Mouse (Mus musculus) frontal cortex, postnatal 14 days (tissue): Measurements from ENCODE around the gene Dennd5a.
"Not testable (repeated sequence)": the region's sequence is repeated elsewhere in the genome, so short reads cannot be mapped to it uniquely, and the experiment has no call there.

Source experiments
- DNase-seq, 2 experiments: peaks; one replicate each; pipeline ENCODE4 v3.0.0; 2022; ENCODE audit warnings: low spot score in 2 of 2

Gene Dennd5a

GRCm38 (mm10) chr7:109959716-109960612, at the start of gene Dennd5a:
TSS of gene Dennd5a (minus strand) at chr7:109960470.
- peak; percentile 70 to 71 for DNase-seq

DNA sequence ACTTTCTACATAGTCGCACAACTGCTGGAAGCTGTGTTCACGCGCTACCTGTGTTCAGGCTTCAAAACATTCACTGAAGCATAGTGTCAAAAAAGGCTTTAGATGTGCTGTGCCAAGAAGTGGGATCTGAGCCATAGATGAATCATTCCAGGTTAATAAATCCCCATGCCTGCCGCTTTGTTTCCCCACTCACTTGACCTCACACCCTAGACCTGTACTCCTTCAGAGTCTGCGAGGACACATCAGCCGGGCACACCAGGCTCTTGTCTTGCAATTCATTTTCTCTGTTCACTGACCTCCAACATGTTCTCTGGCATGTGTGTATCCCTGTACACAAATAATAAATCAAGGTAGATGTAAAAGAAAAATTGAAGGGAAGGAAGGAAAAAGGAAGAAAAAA, 48.8 kb upstream of the Dennd5a start:
- no peak for DNase-seq

- DNase-seq, result no peak
Measured at GRCm38 (mm10) chr7:110008513-110008912, 48.2 kb upstream of the Dennd5a start.

DNA sequence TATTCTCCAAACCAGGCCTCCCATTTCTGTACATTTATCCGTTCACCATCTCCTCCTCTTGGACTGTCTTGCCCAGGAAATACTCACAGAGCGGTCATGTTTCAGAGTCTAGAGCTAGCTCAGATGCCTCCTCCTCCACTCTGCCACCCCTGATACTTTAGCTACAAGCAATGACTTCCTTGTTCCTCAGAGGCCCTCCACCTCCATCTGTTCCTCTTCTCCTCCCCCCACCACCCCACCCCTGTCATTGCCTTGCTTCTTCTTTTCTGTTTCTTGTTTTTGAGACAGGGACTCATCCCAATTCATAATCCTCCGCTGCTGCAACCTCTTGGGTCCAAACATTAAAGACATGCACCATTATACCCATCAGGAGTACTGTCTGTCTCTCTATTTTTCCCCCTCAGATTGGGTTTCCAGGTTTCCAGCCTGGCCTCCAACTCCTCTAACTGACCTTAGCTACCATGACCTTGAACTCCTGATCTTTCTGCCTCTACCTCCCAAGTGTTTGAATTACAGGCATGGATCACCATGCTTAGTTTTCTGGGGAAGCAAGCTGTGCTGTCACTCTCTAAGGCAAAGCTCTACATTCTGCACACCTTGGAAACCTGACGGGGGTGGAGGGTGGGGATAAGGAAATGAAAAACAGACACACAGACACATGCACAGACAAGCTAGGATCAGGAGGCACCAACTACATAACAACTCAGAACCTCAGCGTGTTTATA, 46.4 kb upstream of the Dennd5a start:
- no peak for DNase-seq

DNA sequence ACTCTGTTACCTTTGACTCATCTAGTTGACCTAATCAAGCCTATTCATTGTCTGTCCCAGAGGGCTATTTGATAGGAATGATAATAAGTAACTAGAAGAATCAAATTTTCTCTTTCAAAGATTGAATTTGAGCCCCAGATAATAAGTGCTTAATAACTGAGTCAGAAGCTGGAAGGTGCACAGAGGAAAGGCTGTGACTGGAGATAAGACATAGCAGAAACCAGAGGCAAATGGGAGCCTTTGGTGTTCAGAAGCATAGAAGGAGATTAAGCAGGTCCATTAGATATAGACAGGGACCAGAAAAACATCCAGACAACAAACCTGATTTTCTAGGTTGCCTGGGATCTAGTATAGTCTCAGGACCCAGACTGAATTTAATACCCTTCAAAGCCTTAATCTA, 45.7 kb upstream of the Dennd5a start:
- no peak for DNase-seq

GRCm38 (mm10) chr7:110002968-110003367, 42.7 kb upstream of the Dennd5a start:
- DNase-seq, result peak in 1 of 2 experiments; percentile 10

GRCm38 (mm10) chr7:110002092-110002491, 41.8 kb upstream of the Dennd5a start:
- DNase-seq, result no peak

DNA sequence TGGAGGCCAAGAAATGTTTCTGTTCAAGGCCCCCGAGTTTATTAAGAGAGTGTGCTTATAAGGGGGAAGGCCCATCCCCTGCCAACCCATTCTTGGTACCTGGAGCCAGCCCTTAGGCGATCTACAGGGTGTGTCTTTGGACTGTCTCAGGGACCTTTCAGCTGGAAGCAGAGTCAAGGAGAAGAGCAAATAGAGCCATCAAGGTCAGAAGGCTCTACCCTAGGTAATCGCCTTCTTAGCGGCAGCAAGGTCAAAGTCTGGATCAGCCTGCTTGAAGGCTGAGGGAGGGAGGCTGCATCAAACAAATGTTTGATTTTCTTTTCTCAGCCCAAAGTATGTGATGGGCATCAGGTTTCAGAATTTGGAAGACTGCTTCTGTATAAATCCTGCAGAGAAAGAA, 38.1 kb upstream of the Dennd5a start:
- no peak for DNase-seq

- no peak for DNase-seq
Measured at GRCm38 (mm10) chr7:109993157-109993959, 33.1 kb upstream of the Dennd5a start.

DNA sequence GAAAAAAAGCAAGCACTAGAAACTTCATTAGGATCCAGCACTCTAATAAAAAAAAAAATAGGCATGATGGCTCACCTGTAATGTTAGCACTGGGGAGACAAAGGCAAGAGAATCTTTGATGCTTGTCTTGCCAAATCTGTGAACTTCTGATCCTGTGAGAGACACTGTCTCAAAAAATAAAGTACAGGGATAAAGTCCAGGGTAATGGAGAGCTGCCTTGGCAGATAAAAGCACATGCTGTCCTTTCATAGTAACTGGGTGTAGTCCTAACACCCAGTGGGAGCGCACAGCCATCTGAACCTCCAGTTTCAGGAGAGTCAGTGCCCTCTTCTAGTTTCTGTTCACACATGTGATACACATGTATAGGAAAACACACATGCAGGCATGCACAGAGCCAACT, 31.0 kb upstream of the Dennd5a start:
- DNase-seq, result no peak

- not testable (repeated sequence) for DNase-seq
Measured at GRCm38 (mm10) chr7:109986775-109987174, 26.5 kb upstream of the Dennd5a start, which contains the start of gene Tmem41b. TSS of gene Tmem41b (minus strand) at chr7:109986929.

DNA sequence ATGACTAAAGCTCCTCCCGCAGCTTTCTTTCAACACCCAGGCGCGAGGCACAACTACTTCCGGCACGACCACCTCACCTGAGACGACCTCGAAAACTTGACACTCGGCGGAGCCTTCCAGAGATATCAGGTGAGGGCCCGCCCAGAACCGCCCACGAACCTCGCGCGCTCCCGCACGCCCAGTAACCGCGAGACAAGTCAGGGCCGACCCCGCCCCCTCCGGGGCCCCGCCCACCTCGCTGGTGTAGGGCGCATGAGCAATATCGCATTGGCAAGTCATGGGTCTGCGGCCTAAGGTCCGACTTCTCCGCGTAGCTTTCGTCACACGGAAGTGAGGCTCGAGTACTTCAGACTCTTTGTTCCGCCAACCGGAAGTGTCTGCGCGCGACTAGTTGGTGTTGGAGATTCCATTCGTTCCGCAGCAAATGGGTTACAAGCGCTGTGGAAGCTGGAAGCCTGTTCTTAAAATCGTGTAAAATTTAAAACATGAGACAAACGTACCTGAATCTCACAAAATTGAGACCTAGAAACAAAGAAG, 25.9 kb upstream of the Dennd5a start:
- peak; percentile 99 for DNase-seq

- peak in 1 of 2 experiments; percentile 32 for DNase-seq
Measured at GRCm38 (mm10) chr7:109985661-109986132, 25.4 kb upstream of the Dennd5a start.

- DNase-seq, result not testable (repeated sequence)
Measured at GRCm38 (mm10) chr7:109984608-109985007, 24.3 kb upstream of the Dennd5a start.

GRCm38 (mm10) chr7:109977131-109977530, 16.9 kb upstream of the Dennd5a start:
- not testable (repeated sequence) for DNase-seq

- no peak for DNase-seq
Measured at GRCm38 (mm10) chr7:109975966-109976715, 15.9 kb upstream of the Dennd5a start.

DNA sequence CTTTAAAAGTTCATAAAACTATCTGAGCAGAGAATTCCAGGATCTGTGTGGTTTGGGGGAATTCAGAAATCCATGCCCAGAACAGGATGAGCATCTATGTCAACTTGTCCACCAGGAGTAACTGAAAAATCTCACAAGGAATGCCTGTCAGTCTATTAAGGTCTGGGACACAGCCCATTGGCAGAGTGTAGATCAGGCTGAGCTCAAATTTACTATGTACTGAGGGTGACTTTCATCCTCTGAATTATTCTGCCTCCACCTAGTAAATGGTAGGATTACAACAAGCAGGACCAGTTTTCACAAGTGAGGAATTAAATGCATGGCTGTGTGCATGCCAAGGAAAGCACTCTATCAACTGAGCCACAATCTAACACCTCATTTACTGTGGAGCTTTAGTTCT, 9.3 kb upstream of the Dennd5a start:
- DNase-seq, result no peak

- DNase-seq, result no peak
Measured at GRCm38 (mm10) chr7:109968924-109969450, 8.7 kb upstream of the Dennd5a start.

DNA sequence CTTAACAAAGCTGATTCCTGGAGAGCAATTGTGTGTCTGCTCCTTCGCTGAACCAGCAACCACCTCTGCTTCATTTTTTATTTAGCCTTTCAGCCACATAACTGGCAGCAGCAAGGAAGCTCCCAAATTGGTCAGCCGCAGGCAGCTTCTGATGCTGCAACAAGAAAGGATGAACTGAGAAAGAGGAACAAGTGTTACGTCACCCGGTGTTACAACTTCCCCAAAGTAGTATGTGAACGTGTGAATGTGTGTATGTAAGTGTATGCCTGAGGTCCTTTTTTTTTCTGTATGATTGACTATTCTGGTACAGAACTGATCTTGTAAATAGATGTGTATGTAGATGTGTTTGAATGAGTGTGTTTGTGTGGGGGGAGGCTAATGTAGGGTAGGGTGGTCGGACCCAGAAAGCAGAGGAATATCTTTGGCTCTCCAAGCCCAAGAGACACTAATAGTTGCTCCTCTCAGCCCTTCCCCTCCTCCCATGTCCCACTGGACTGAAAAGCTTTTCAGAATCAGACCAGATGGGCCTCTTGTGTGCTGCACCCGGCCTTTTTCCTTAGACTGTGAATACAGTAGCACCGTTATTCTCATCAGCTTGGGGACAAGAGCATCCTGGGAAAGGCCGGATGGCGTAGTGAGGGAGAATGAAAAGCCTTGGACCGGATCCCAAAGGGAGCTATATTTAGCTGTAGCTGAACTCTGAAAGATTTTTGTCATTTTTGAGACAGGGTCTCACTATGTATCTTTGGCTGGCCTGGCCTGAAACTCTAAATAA, 7.7 kb upstream of the Dennd5a start:
- DNase-seq, result peak; percentile 29 to 45

DNA sequence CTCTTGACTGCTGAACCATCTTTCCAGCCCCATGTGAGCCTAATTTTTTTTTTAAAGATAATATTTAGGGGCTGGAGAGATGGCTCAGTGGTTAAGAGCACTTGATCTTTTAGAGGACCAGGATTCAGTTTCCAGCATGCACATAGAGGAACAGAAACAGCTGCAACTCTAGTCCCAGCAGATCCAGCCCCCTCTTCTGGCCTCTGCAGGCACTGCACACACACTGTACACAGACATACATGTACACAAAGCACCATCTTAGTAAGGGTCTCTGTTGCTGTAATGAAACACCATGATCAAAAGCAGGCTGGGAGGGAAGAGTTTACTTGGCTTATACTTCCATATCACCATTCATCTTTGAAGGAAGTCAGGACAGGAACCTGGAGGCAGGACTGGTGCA, 5.4 kb upstream of the Dennd5a start:
- DNase-seq, result no peak
